Mouse (Mus musculus): Measurements from ENCODE around the gene Ist1. TPM values are rescaled to one million over a fixed set of nuclear protein-coding genes. Genes with fewer than 3 reads are reported as not detected.

The Ist1 gene
- polyA plus RNA-seq, 1 experiment from 2014 or later: 177 TPM

DNA sequence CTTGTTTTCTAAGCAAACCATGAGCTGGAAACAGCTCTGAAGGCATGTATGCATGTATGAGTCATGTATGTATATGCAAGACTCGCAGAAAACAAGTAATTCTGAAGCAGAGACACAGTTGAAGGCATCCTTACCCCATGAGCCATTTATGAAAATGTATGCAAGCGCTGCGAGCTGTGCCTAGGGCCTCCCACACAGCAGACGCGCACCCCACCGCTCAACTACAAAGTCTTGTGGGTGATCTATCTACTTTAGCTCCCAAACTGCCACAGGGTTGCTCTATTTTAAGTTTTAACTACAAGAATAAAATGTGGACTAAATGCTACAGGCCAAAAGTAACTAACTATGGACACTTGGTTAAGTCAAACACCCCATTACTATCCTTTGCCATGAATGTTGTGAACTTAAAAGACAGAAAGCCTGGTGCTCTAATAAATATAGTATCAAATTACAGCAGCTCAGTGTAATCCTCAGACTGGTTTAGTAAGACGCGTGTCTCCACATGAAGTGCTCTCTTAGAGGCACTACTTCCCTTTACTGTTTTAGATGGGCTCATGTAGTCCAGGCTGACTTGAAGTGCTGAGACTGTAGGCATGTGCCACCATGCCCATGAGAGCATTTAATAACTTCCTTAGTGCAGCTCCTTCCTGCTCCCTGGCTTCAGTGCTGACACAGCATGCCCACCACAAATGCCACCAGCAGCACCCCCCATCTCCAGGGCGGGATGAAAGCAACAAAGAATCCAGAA lies 17.0 kb downstream of the Ist1 start:
- Histone ChIP-seq H3K27ac (replicated peaks) (no peak overlapping the region), H3K9me3 (no peaks in the 10 kb centered on the region), H3K9ac (no peak overlapping the region), H3K4me3 (no peak overlapping the region), H3K4me1 (replicated peaks) (no peaks in the 10 kb centered on the region), H3K4me2 (no peak overlapping the region), H3K36me3 (peaks cover 96% of the 10 kb centered on the region), H3K27me3 (no peaks in the 10 kb centered on the region)
- 94% methylated on average over 9 of the region's 9 CpGs for WGBS
- ATAC-seq (ENCODE audit: low read depth): no peak

DNA sequence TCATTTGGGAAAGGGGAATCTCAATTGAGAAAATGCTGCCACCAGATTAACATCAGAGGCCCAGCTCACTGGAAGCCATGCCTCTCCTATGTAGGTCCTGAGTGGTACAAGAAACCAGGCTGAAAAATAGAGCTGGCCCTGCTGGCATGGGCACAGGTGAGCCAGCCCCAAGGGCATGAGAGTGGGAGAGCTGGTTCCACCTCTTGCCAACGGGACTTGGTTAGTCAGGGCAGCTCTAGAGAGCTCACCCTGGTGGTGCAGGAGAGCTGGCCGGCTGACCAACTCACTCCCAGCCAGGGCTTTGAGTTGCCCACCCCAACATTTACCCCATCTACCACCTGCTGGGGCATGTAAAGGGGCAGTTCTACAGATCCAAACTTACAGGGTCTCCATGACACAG lies 19.5 kb downstream of the Ist1 start:
- Histone ChIP-seq H3K9ac (no peak overlapping the region), H3K4me3 (no peak overlapping the region), H3K36me3 (peaks cover 99% of the 10 kb centered on the region), H3K4me2 (no peak overlapping the region), H3K9me3 (no peaks in the 10 kb centered on the region), H3K4me1 (replicated peaks) (no peaks in the 10 kb centered on the region), H3K27me3 (no peaks in the 10 kb centered on the region), H3K27ac (replicated peaks) (no peak overlapping the region)
- WGBS: 91% methylated on average over 2 of the region's 2 CpGs
- no peak for ATAC-seq (ENCODE audit: low read depth)

GRCm38 (mm10) chr8:109672656-109673055 lies 20.4 kb downstream of the Ist1 start:
- no peak overlapping the region for H3K9ac ChIP-seq
- H3K9me3 ChIP-seq: no peaks in the 10 kb centered on the region
- WGBS: 96% methylated on average over 5 of the region's 5 CpGs
- H3K27ac ChIP-seq (replicated peaks): no peak overlapping the region
- peaks cover 99% of the 10 kb centered on the region for H3K36me3 ChIP-seq
- no peaks in the 10 kb centered on the region for H3K4me1 ChIP-seq (replicated peaks)
- no peak overlapping the region for H3K4me2 ChIP-seq
- no peaks in the 10 kb centered on the region for H3K27me3 ChIP-seq
- no peak overlapping the region for H3K4me3 ChIP-seq
- no peak for ATAC-seq (ENCODE audit: low read depth)

DNA sequence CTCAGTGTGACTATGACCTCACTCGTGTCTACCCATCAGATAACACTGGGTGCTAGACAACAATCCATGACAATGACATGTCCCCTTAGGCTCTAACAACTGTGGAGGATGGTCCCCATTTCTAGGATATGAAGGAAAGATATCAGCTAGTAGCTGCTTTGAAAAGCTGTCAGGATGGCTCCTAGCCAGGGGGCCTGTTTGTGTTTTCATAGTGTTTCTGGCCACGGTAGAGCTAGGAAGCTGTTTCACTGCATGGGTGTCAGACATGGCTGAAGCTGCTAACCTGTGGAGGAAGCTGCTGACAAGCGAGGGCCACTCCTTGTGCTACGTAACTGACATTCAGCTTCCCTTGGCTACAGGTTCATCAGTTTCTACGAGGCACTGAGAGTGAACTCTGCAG lies 26.4 kb downstream of the Ist1 start:
- 87% methylated on average over 5 of the region's 5 CpGs for WGBS
- no peak overlapping the region for H3K4me3 ChIP-seq
- H3K36me3 ChIP-seq: peaks cover 52% of the 10 kb centered on the region
- no peak overlapping the region for H3K4me2 ChIP-seq
- no peak for ATAC-seq (ENCODE audit: low read depth)
- no peaks in the 10 kb centered on the region for H3K4me1 ChIP-seq (replicated peaks)
- no peak overlapping the region for H3K27ac ChIP-seq (replicated peaks)
- H3K9me3 ChIP-seq: no peaks in the 10 kb centered on the region
- H3K27me3 ChIP-seq: no peaks in the 10 kb centered on the region
- no peak overlapping the region for H3K9ac ChIP-seq

GRCm38 (mm10) chr8:109662328-109662727 lies 30.7 kb downstream of the Ist1 start:
- H3K9me3 ChIP-seq: no peaks in the 10 kb centered on the region
- no peaks in the 10 kb centered on the region for H3K27me3 ChIP-seq
- no peak overlapping the region for H3K4me2 ChIP-seq
- H3K4me1 ChIP-seq (replicated peaks): no peaks in the 10 kb centered on the region
- H3K27ac ChIP-seq (replicated peaks): no peak overlapping the region
- H3K4me3 ChIP-seq: no peak overlapping the region
- H3K9ac ChIP-seq: no peak overlapping the region
- 85% methylated on average over 3 of the region's 3 CpGs for WGBS
- H3K36me3 ChIP-seq: peaks cover 9% of the 10 kb centered on the region; the same call in 1 of the 2 replicates
- no peak for ATAC-seq (ENCODE audit: low read depth)

DNA sequence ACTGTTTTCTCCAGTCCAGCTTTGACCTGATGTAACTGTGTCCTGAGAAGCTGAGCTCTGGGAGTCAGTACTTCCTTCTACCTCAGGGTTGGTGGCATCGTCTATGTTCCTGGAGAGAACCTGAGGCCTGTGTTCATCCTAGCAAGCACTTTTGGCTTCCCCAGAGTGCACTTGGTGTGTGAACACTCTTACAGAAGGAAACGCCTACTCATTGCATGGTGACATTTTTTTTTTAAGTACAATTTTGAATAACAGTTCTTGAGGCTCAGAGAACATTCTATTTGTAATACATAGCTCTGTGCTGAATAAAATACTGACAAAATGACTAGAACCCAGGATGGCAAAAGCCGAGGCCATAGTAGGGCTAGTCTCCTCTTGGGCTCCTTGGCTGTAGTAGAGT lies 36.2 kb downstream of the Ist1 start:
- H3K27ac ChIP-seq (replicated peaks): no peak overlapping the region
- 90% methylated on average over 3 of the region's 3 CpGs for WGBS
- H3K9ac ChIP-seq: no peak overlapping the region
- no peaks in the 10 kb centered on the region for H3K4me1 ChIP-seq (replicated peaks)
- H3K9me3 ChIP-seq: no peaks in the 10 kb centered on the region
- H3K36me3 ChIP-seq: no peaks in the 10 kb centered on the region
- H3K4me2 ChIP-seq: no peak overlapping the region
- ATAC-seq (ENCODE audit: low read depth): no peak
- H3K27me3 ChIP-seq: no peaks in the 10 kb centered on the region
- no peak overlapping the region for H3K4me3 ChIP-seq

GRCm38 (mm10) chr8:109650801-109651200 lies 42.3 kb downstream of the Ist1 start:
- no peak for ATAC-seq (ENCODE audit: low read depth)
- Histone ChIP-seq H3K4me3 (no peak overlapping the region), H3K27ac (replicated peaks) (no peak overlapping the region), H3K4me1 (replicated peaks) (no peaks in the 10 kb centered on the region), H3K27me3 (no peaks in the 10 kb centered on the region), H3K9me3 (no peaks in the 10 kb centered on the region), H3K4me2 (no peak overlapping the region), H3K36me3 (no peaks in the 10 kb centered on the region), H3K9ac (no peak overlapping the region)
- 74% methylated on average over 10 of the region's 10 CpGs for WGBS

DNA sequence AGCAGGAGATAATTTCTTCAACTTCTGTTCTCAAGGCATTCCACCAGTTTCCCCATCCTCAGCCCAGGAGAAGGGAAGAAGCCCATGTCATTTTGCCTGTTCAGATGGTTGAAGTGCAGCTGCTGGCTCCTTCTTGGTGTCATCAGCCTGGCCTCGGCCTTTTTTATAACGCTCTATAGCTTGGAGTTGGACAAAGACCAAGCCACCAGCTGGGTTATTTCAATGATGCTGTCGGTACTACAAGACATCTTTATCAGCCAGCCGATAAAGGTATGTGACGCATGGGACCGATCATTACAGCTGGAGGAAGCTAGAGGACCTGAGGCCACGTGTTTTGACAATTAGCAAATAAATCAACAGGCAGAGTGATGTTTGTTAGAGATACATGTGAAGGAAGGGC lies 44.6 kb downstream of the Ist1 start:
- no peak for ATAC-seq (ENCODE audit: low read depth)
- H3K27ac ChIP-seq (replicated peaks): no peak overlapping the region
- H3K27me3 ChIP-seq: no peaks in the 10 kb centered on the region
- H3K9ac ChIP-seq: no peak overlapping the region
- no peaks in the 10 kb centered on the region for H3K36me3 ChIP-seq
- no peak overlapping the region for H3K4me3 ChIP-seq
- H3K9me3 ChIP-seq: no peaks in the 10 kb centered on the region
- WGBS: 69% methylated on average over 7 of the region's 7 CpGs
- H3K4me2 ChIP-seq: no peak overlapping the region
- no peaks in the 10 kb centered on the region for H3K4me1 ChIP-seq (replicated peaks)

- Histone ChIP-seq H3K4me3 (no peak overlapping the region), H3K9me3 (no peaks in the 10 kb centered on the region), H3K27ac (replicated peaks) (no peak overlapping the region), H3K4me2 (no peak overlapping the region), H3K9ac (no peak overlapping the region), H3K4me1 (replicated peaks) (no peaks in the 10 kb centered on the region), H3K27me3 (no peaks in the 10 kb centered on the region), H3K36me3 (no peaks in the 10 kb centered on the region)
- no peak for ATAC-seq (ENCODE audit: low read depth)
- WGBS: 79% methylated on average over 11 of the region's 11 CpGs
These were observed 45.7 kb downstream of the Ist1 start for GRCm38 (mm10) chr8:109647331-109647730.

- Histone ChIP-seq H3K4me2 (no peak overlapping the region), H3K9ac (no peak overlapping the region), H3K36me3 (no peaks in the 10 kb centered on the region), H3K9me3 (no peaks in the 10 kb centered on the region), H3K4me3 (no peak overlapping the region), H3K4me1 (replicated peaks) (no peaks in the 10 kb centered on the region), H3K27ac (replicated peaks) (no peak overlapping the region), H3K27me3 (no peaks in the 10 kb centered on the region; the same call in 1 of the 2 replicates)
- WGBS: 88% methylated on average over 5 of the region's 5 CpGs
- ATAC-seq (ENCODE audit: low read depth): no peak
These were observed 51.8 kb downstream of the Ist1 start for GRCm38 (mm10) chr8:109641236-109641635.

- H3K36me3 ChIP-seq: no peaks in the 10 kb centered on the region
- no peak overlapping the region for H3K9ac ChIP-seq
- no peaks in the 10 kb centered on the region; the same call in 1 of the 2 replicates for H3K27me3 ChIP-seq
- no peak overlapping the region for H3K4me3 ChIP-seq
- no peak for ATAC-seq (ENCODE audit: low read depth)
- no peaks in the 10 kb centered on the region for H3K4me1 ChIP-seq (replicated peaks)
- no peak overlapping the region for H3K27ac ChIP-seq (replicated peaks)
- H3K9me3 ChIP-seq: no peaks in the 10 kb centered on the region
- WGBS: 67% methylated on average over 7 of the region's 7 CpGs
- no peak overlapping the region for H3K4me2 ChIP-seq
These were observed 52.6 kb downstream of the Ist1 start for GRCm38 (mm10) chr8:109640410-109640809.

GRCm38 (mm10) chr8:109638851-109639250 lies 54.2 kb downstream of the Ist1 start:
- Histone ChIP-seq H3K4me1 (replicated peaks) (no peaks in the 10 kb centered on the region), H3K9ac (no peak overlapping the region), H3K4me2 (no peak overlapping the region), H3K4me3 (no peak overlapping the region), H3K27me3 (no peaks in the 10 kb centered on the region; the same call in 1 of the 2 replicates), H3K27ac (replicated peaks) (no peak overlapping the region), H3K9me3 (no peaks in the 10 kb centered on the region), H3K36me3 (no peaks in the 10 kb centered on the region)
- ATAC-seq (ENCODE audit: low read depth): no peak
- WGBS: 56% methylated on average over 5 of the region's 5 CpGs

DNA sequence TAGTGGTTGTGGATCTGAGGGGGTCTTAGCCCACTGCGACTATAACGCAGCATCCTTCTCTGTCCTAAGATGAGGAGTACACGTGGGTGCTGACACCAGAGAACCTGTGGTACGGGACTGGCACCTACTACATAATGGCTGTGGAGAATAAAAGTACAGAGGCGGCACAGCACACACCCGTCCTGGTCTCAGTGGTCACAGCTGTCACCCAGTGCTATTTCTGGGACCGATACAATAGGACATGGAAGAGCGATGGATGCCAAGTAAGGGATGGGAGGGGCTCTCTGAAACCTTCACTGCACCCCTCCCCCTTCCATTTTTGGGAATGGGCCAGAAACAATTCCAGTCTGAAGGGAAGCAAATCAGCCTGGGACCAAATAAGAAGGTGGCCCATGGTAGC lies 57.9 kb downstream of the Ist1 start:
- Histone ChIP-seq H3K9ac (no peak overlapping the region), H3K4me3 (no peak overlapping the region), H3K4me2 (no peak overlapping the region), H3K36me3 (no peaks in the 10 kb centered on the region), H3K9me3 (no peaks in the 10 kb centered on the region), H3K27ac (replicated peaks) (no peak overlapping the region), H3K4me1 (replicated peaks) (no peaks in the 10 kb centered on the region), H3K27me3 (no peaks in the 10 kb centered on the region)
- 89% methylated on average over 8 of the region's 8 CpGs for WGBS
- no peak for ATAC-seq (ENCODE audit: low read depth)

Data from neural tube, embryonic 13.5 days (tissue).